Mouse (Mus musculus) ES-E14 (cell line): ENCODE results near the gene Muc16.

Experiments
- HCFC1 ChIP-seq: IDR thresholded peaks from 2 replicates; pipeline ENCODE4 v1.6.1; 2012; ENCODE audit warnings: low read length, inconsistent platforms, borderline replicate concordance; ENCODE audit not compliant: insufficient read depth
- ZC3H11A ChIP-seq: IDR thresholded peaks from 2 replicates; pipeline ENCODE4 v1.6.1; 2012; ENCODE audit warnings: low read depth, mild to moderate bottlenecking, inconsistent platforms, low read length, borderline replicate concordance

DNA sequence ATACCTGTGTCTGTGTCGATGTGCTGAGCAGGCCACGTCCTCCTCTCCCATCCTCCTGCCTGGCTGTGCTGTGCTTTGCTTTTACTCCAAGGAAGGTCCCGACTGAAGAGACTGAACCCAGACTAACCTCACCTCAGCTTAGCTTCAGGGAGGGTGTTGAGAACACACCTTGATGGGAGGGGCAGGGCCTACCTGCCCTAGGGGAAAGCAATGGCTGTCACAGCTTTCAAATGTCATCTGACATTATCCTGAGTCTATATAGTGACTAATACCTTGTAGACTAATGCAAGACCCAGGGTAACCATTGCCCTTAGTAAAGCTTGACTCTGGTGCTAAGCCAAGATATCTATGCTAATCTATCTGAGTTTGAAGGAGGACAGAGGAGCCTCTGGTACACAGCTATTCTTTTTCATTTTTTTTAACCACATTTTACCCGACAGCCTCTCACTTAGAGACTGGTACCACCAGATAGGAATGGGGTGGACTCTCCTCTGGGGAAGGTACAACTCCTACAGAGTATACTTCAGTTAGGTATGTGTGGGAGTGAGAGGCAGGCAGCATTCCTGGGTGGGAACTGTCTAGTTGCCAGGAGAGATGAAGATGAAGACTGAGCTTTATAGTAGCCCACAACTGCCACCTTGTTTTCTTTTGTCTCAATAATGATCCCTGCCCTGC is at the start of gene Muc16:
- TF ChIP-seq HCFC1 (no peak), ZC3H11A (no peak)
